Comparison of ENCODE assay signal across 8 mouse cellular contexts in genomic region chr12:87413179-87413790, GRCm38 (mm10). TPM values are rescaled to one million over a fixed set of nuclear protein-coding genes. Genes with fewer than 3 reads are reported as not detected.
DNase-seq lines count a peak whose midpoint lies in the region; ATAC-seq lines count a peak whose summit lies in the region.

No protein-coding gene starts in this region.

- ATAC-seq in CD4-positive, CD25-positive, alpha-beta regulatory T cell, adult 4 months = peak; percentile 75
- peak; percentile 53; the same call in 1 of the 2 replicates for ATAC-seq in embryonic facial prominence, embryonic 11.5 days (replicated peaks; ENCODE audit: insufficient number of reproducible peaks, low FRiP score, low TSS enrichment, low read depth)
- ATAC-seq in neural tube, embryonic 13.5 days (ENCODE audit: low read depth) = peak; percentile 66

- no peak overlapping the region for H3K27ac ChIP-seq in embryonic facial prominence, embryonic 11.5 days (replicated peaks; ENCODE audit: low read depth, low read length)
- H3K27ac ChIP-seq in neural tube, embryonic 13.5 days (replicated peaks) = no peak overlapping the region

- H3K36me3 ChIP-seq in embryonic facial prominence, embryonic 11.5 days (replicated peaks; ENCODE audit: control insufficient read depth, insufficient read depth, low read depth, low read length) = no peaks in the 10 kb centered on the region
- H3K36me3 ChIP-seq in neural tube, embryonic 13.5 days = no peaks in the 10 kb centered on the region

- intact Hi-C loops in heart, postnatal 10 days (cut with DNase I) = no loop called here

- H3K4me2 ChIP-seq in embryonic facial prominence, embryonic 11.5 days (ENCODE audit: low read depth, low read length) = no peak overlapping the region
- no peak overlapping the region for H3K4me2 ChIP-seq in neural tube, embryonic 13.5 days

- H3K4me1 ChIP-seq in embryonic facial prominence, embryonic 11.5 days (ENCODE audit: control insufficient read depth, insufficient read depth, low read length) = no peaks in the 10 kb centered on the region
- no peaks in the 10 kb centered on the region for H3K4me1 ChIP-seq in neural tube, embryonic 13.5 days (replicated peaks)

- H3K9me3 ChIP-seq in embryonic facial prominence, embryonic 11.5 days (replicated peaks; ENCODE audit: control insufficient read depth, low read length) = no peaks in the 10 kb centered on the region
- H3K9me3 ChIP-seq in neural tube, embryonic 13.5 days = no peaks in the 10 kb centered on the region

- no peak overlapping the region for H3K9ac ChIP-seq in embryonic facial prominence, embryonic 11.5 days (replicated peaks; ENCODE audit: low read length)
- no peak overlapping the region for H3K9ac ChIP-seq in neural tube, embryonic 13.5 days

- peak; percentile 33 to 36 for DNase-seq in adrenal gland, postnatal 4 days (ENCODE audit: low spot score in 2 of 2)
- peak; percentile 78 for DNase-seq in embryonic facial prominence, embryonic 11.5 days (ENCODE audit: low spot score)
- peak; percentile 73 to 85 for DNase-seq in heart, postnatal 10 days
- peak; percentile 81 to 82 for DNase-seq in kidney, postnatal 4 days
- DNase-seq in lung, adult 18-20 months = peak; percentile 66 to 74
- peak; percentile 83 for DNase-seq in testis, postnatal 10 days (ENCODE audit: low spot score)

- H3K27me3 ChIP-seq in embryonic facial prominence, embryonic 11.5 days (ENCODE audit: control insufficient read depth, insufficient read depth, low read length) = no peaks in the 10 kb centered on the region
- H3K27me3 ChIP-seq in neural tube, embryonic 13.5 days = no peaks in the 10 kb centered on the region

- WGBS in embryonic facial prominence, embryonic 11.5 days = 23% methylated on average over 4 of the region's 4 CpGs
- WGBS in neural tube, embryonic 13.5 days = 33% methylated on average over 4 of the region's 4 CpGs

- no peak overlapping the region for H3K4me3 ChIP-seq in embryonic facial prominence, embryonic 11.5 days (ENCODE audit: low read depth, low read length)
- H3K4me3 ChIP-seq in neural tube, embryonic 13.5 days = no peak overlapping the region

RNA-seq across cellular contexts. Expression of gene Sptlc2, which starts 25.1 kb away (rescaled TPM):
- 10 to 100 TPM; 56.8 to 71.9 TPM for polyA plus RNA-seq in CD4-positive, CD25-positive, alpha-beta regulatory T cell, adult 4 months (2017; shearing (Covaris generic))
- 100 to 1,000 TPM; 183 to 197 TPM for total RNA-seq in adrenal gland, postnatal 4 days (2021)
- polyA plus RNA-seq in embryonic facial prominence, embryonic 11.5 days (2014; fragmentation: Nextera tagmentation; extraction: Ambion mirVana) = 65.0 and 66.1 TPM in 2 replicates
- 10 to 100 TPM; 51.9 to 58.9 TPM for total RNA-seq in heart, postnatal 10 days (2021)
- polyA plus RNA-seq in neural tube, embryonic 13.5 days (2015; fragmentation: Nextera tagmentation; extraction: Ambion mirVana) = 63.9 and 65.1 TPM in 2 replicates

RNA-seq across cellular contexts. Expression of gene Slirp, which starts 30.4 kb away (rescaled TPM):
- 100 to 1,000 TPM in 1 of 2 experiments, 10 to 100 TPM in 1; 63.8 to 113 TPM for polyA plus RNA-seq in CD4-positive, CD25-positive, alpha-beta regulatory T cell, adult 4 months (2017; shearing (Covaris generic))
- total RNA-seq in adrenal gland, postnatal 4 days (2021) = 100 to 1,000 TPM; 158 to 179 TPM
- 303 and 309 TPM in 2 replicates for polyA plus RNA-seq in embryonic facial prominence, embryonic 11.5 days (2014; fragmentation: Nextera tagmentation; extraction: Ambion mirVana)
- 100 to 1,000 TPM; 151 to 152 TPM for total RNA-seq in heart, postnatal 10 days (2021)
- polyA plus RNA-seq in neural tube, embryonic 13.5 days (2015; fragmentation: Nextera tagmentation; extraction: Ambion mirVana) = 293 and 311 TPM in 2 replicates

RNA-seq across cellular contexts. Expression of gene Alkbh1, which starts 30.5 kb away (rescaled TPM):
- 10 to 100 TPM; 63.6 to 82.0 TPM for polyA plus RNA-seq in CD4-positive, CD25-positive, alpha-beta regulatory T cell, adult 4 months (2017; shearing (Covaris generic))
- total RNA-seq in adrenal gland, postnatal 4 days (2021) = 10 to 100 TPM; 30.2 to 33.2 TPM
- polyA plus RNA-seq in embryonic facial prominence, embryonic 11.5 days (2014; fragmentation: Nextera tagmentation; extraction: Ambion mirVana) = 33.4 and 42.9 TPM in 2 replicates
- 10 to 100 TPM; 12.4 to 13.3 TPM for total RNA-seq in heart, postnatal 10 days (2021)
- polyA plus RNA-seq in neural tube, embryonic 13.5 days (2015; fragmentation: Nextera tagmentation; extraction: Ambion mirVana) = 41.7 and 43.9 TPM in 2 replicates

RNA-seq across cellular contexts. Expression of gene Snw1, which starts 58.8 kb away (rescaled TPM):
- 100 to 1,000 TPM; 245 TPM for polyA plus RNA-seq in CD4-positive, CD25-positive, alpha-beta regulatory T cell, adult 4 months (2017; shearing (Covaris generic))
- 10 to 100 TPM; 80.2 to 84.5 TPM for total RNA-seq in adrenal gland, postnatal 4 days (2021)
- 169 and 176 TPM in 2 replicates for polyA plus RNA-seq in embryonic facial prominence, embryonic 11.5 days (2014; fragmentation: Nextera tagmentation; extraction: Ambion mirVana)
- 10 to 100 TPM; 47.1 to 53.2 TPM for total RNA-seq in heart, postnatal 10 days (2021)
- 122 and 124 TPM in 2 replicates for polyA plus RNA-seq in neural tube, embryonic 13.5 days (2015; fragmentation: Nextera tagmentation; extraction: Ambion mirVana)
